Mouse (Mus musculus): ENCODE measurements around the gene Rab24.

The Rab24 gene

GRCm38 (mm10) chr13:55321434-55322129, at the start of gene Rab24:
Gene Rab24 (minus strand): TSS chr13:55321946.
- peak; percentile 86 for DNase-seq

DNA sequence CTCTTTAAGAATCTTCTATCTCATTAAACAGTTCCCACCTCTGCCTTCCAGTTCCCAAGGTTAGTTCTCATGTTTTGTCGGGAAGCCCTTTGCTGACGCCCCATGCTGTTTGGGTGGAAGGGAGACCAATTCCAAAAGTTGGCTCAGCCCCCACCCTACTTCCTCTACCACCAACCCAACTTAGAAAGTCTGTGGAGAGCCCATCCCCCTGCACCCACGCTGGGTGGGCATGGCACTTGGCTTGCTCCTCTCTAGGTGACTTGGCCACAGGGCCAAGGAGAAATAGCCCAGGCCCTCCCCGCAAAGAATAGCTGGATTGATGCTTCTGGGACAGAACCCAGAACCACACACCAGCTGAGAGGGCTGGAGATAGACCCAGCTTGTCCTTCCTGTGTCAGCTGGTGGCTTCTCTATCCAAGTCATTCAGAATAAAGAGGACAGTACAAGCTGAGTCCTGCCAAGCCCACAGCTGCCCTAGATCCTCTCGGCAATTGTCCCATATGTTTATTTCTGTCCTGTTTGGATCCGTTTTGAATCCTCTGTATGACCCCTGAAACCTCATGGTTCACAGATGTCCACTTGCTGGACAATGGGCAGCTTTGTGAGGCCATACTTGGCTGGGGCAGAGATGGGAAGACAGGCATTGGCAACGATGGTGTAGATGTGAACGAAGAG, 49.4 kb upstream of the Rab24 start:
- peak; percentile 39 for DNase-seq

DNA sequence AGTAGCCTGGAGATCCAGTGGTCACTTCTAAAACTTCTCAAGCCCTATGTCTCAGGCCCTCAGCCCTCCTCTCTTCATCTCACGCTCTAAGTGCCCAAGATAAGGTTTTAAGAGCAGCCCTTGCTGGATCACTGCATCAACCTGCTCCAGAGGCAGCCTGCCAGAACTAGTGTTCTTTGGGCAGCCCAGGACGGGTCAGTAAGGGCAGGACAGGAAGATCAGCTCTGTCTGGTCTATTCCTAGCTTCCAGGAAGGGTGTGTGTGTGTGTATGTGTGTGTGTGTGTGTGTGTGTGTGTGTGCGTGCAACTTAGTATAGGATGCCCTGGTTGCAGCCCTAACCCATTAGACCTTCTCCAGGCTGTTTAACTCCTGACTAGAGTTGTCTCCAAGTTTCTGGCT, 48.5 kb upstream of the Rab24 start:
- DNase-seq = no peak

- no peak for DNase-seq
Measured at GRCm38 (mm10) chr13:55369531-55370114, 47.9 kb upstream of the Rab24 start, which contains the start of gene Rgs14. Gene Rgs14 (plus strand): TSS chr13:55369732.

- DNase-seq = no peak
Measured at GRCm38 (mm10) chr13:55368401-55368800, 46.7 kb upstream of the Rab24 start.

DNA sequence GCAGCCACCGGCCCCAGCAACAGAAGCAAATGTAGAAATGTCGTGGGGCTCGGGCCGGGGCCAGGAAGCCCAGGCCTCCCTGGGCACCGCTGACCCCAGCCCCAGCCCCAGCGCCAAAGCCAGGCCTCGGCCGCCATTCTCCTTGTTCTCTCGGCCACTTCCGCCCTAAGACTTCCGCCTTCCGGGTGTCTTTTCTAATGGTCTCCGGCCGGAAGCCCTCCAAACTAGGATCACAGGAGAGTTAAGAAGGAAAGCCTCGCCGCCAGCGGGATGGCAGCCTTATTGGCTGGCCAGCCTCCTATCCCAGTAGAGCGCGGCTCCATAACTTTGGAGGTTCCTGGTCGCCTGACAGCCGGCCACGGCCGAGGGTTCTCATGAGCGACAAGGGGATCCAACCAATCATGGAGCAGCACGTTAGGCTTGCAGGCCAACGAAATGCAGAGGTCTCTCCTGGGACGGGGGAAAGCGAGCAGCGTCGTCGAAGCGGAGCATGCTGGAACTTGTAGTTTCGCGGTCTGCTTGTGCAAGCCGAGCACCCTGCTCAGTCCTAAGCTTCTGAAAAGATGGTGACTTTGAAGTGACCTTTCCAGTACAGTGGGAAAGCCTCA, 40.8 kb upstream of the Rab24 start, which contains the start of gene Lman2:
Lman2 (minus strand) TSS at position 331 of the 608 bp plus-strand sequence.
- peak; percentile 97 for DNase-seq

DNA sequence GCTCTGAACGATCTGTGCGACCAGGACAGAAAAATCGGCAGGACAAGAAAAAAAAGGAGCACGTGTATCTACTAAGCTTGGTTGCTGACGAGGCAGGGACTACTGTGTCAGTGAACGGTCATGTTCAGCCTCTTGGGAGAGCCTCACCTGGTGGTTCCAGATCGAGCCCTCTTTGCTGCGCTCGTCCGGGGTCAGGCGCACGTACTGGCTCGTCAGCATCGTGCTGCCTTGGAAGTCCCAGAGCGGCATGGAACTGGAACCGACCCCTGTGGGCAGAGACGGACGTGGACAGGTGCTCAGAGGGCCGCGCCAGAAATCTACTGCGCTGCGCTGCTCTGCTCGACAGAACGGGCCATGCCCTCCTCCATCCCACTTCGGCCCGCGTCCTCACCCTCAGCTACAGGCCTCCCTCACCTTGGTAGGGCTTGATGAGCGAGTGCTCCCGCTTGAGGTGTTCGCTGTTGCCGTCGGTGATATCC, 40.3 kb upstream of the Rab24 start:
- peak; percentile 40 for DNase-seq

GRCm38 (mm10) chr13:55361145-55361544, 39.4 kb upstream of the Rab24 start:
- DNase-seq = no peak

DNA sequence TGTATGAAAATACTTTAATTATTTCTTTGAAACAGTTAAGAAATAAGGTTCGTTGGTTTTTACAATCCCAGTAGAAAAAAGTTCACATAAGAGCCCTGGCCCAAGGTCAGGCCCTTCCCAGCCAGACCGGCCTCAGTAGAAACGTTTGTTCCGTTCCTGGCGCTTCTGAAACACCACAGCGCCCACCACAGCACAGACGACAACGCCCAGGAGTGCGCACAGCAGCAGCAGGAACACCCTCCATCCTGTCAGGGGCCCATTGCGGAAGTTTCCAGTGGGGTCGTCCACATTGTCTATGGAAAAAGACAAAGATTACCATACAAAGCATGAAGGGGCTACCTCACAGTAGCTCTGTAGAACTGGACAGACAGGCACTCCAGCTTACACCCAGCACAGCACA, 25.0 kb upstream of the Rab24 start:
- DNase-seq = no peak

GRCm38 (mm10) chr13:55344286-55344685, 22.5 kb upstream of the Rab24 start:
- DNase-seq = no peak

DNA sequence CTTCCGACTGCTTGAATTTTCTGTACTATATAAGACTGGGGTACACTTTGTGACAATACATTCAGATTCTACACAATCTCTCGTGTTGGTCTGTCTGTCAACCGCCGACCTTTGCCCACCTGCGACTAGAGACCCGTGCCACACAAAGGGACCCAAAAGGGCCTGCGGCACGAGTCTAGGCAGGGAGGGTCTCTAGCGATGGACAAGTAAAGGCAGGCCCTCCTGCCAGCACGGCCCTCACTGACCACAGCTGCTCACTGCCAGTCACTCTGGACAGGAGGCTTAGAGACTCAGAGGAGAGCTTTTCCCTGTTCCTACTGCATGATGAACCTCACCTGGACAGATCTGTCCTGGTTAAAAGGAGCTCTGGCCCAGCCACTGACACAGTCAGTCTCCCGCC, 20.7 kb upstream of the Rab24 start:
- DNase-seq = no peak

DNA sequence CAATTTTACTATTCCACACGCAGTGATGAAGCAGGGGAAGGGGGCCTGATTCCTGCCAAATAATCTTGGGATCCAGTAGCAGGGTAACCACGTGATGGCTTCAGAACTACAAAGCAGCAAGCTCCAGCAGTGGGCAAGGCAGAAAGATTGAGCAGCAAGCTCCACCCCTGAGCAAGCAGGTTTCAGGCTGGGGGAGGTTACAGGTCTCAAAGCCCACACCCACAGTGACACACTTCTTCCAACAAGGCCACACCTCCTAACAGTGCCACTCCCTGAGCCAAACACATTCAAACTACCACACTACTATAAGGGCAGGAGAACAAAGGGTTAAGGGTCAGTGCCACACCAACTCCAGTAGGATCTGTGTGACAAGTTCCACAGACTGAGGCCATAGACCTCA, 17.5 kb upstream of the Rab24 start:
- DNase-seq = no peak

- no peak for DNase-seq
Measured at GRCm38 (mm10) chr13:55338131-55339054, 16.6 kb upstream of the Rab24 start.

- DNase-seq = no peak
Measured at GRCm38 (mm10) chr13:55337341-55337975, 15.7 kb upstream of the Rab24 start.

GRCm38 (mm10) chr13:55335701-55336100, 14.0 kb upstream of the Rab24 start:
- no peak for DNase-seq

DNA sequence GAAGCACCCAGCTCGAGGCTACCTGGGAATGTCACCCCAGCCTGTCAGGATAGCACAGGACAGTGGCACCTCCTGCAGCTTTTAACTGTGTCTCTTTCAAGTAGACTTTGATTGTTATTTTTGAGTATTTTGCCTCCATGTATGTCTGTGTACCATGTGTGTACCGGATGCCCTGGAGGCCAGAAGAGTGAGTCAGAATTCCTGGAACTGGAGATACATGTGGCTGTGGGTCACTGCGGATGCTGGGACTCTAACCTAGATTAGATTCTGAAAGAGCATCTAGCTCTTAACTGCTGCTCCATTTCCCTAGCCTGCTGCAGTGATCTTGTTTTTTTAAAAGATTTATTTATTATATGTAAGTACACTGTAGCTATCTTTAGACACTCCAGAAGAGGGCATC, 10.6 kb upstream of the Rab24 start:
- DNase-seq = no peak

GRCm38 (mm10) chr13:55330567-55331400, 9.0 kb upstream of the Rab24 start:
- peak; percentile 13 for DNase-seq

DNA sequence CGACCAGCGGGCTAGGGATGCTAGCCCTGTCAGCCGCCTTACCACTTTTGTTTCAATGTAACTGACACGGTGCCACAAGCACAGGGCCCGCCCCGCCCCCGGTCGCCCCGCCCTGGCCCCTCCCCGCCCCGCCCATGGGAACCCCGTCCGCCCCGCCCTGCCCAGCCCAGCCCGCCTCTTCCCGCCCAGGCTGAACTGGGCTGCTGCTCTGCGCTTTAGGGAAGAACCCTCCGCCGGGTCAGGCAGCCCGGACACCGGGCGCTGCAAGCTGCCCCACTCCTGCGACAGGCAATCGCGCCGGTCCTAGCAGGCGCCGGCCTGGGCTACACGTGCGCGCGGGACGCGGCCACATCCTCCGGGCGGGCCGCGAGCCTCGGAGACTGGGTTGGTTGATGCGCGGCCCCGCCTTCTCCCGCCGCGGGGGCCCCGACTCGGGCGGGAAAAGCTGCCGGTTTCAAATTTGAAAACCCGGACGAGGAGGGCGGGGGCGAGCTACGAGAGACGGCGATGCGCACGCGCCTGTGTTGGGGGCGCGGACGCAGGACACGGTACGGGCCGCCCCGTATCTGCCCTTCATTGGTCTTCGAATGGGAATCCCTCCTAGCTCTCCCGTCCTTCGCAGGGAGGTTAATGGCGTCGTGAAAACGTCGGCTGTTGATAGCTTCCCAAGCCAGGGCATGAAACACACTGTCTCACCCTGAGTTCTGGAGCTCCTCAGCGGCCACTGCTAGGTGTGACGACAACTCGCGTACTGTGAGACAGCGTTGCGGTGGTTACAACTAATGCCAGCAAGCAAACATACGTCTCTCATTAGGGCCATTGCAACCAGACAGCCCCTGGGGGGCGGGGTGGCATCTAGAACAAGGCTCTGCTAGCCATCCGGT, 8.2 kb upstream of the Rab24 start, which contains the start of gene Mxd3:
Mxd3 (minus strand) TSS at position 141 of the 884 bp plus-strand sequence.
- peak; percentile 64 for DNase-seq

- DNase-seq = peak; percentile 48
Measured at GRCm38 (mm10) chr13:55329109-55329682, 7.5 kb upstream of the Rab24 start.

Data from cerebellum, adult 9-10 months (tissue).